In genomic region chr8:28148599-28149452, GRCm38 (mm10) we compare ENCODE assay signal across 8 mouse cellular contexts.
DNase-seq lines count a peak whose midpoint lies in the region; TF ChIP-seq lines count a peak whose summit lies in the region.

No protein-coding gene starts in this region.

- intact Hi-C loops in gastrocnemius, postnatal 36 days (cut with DNase I) = no loop called here

- no peak for TF ChIP-seq CTCF in thymus, adult 2 months (IDR thresholded peaks at IDR 0.05; ENCODE audit: borderline replicate concordance, control insufficient read depth, extremely low read depth, insufficient read depth, low read length, poor library complexity)

- 81% methylated on average over 14 of the region's 14 CpGs for WGBS in thymus, adult 2 months

- TF ChIP-seq POLR2A in thymus, adult 2 months (IDR thresholded peaks at IDR 0.05; ENCODE audit: control insufficient read depth, extremely low read depth, insufficient read depth, low read length, poor library complexity) = no peak

- no peaks in the 10 kb centered on the region for H3K36me3 ChIP-seq in thymus, adult 2 months (ENCODE audit: control insufficient read depth, insufficient read depth, low read length)

- H3K4me1 ChIP-seq in thymus, adult 2 months (replicated peaks; ENCODE audit: control insufficient read depth, insufficient read depth, low read length) = no peaks in the 10 kb centered on the region

- H3K27me3 ChIP-seq in thymus, adult 2 months (ENCODE audit: control insufficient read depth, insufficient read depth, low read length) = no peaks in the 10 kb centered on the region

- no peak overlapping the region for H3K27ac ChIP-seq in thymus, adult 2 months (ENCODE audit: control insufficient read depth, insufficient read depth, low read length)

- no peak overlapping the region for H3K4me3 ChIP-seq in thymus, adult 2 months (ENCODE audit: control insufficient read depth, insufficient read depth, low read length)

- peak; percentile 19 for DNase-seq in kidney, adult 9 months
- DNase-seq in kidney, adult 11 months = no peak
- DNase-seq in cerebellum, adult 9-11 months = peak; percentile 6
- DNase-seq in frontal cortex, postnatal 36 days (ENCODE audit: low spot score in 2 of 2) = peak; percentile 45 to 78
- DNase-seq in left cerebral cortex, adult 11 months (ENCODE audit: low spot score) = peak; percentile 44
- peak; percentile 64 to 73 for DNase-seq in right cerebral cortex, adult 2 months (ENCODE audit: low spot score in 2 of 2)
- no peak for DNase-seq in gastrocnemius, postnatal 36 days
- DNase-seq in thymus, adult 2 months = no peak

Comparison
In these comparisons a context has a peak if more than half of its experiments do, and no peak if none do; other contexts are left out.
1. DNase-seq: peak in kidney, adult 9 months (single experiment), cerebellum, adult 9-11 months (single experiment), frontal cortex, postnatal 36 days (2 of 2), left cerebral cortex, adult 11 months (single experiment) and right cerebral cortex, adult 2 months (2 of 2); none in kidney, adult 11 months (single experiment), gastrocnemius, postnatal 36 days (0 of 2) and thymus, adult 2 months (single experiment).